Mouse (Mus musculus): ENCODE measurements around the gene Gm29666.

DNA sequence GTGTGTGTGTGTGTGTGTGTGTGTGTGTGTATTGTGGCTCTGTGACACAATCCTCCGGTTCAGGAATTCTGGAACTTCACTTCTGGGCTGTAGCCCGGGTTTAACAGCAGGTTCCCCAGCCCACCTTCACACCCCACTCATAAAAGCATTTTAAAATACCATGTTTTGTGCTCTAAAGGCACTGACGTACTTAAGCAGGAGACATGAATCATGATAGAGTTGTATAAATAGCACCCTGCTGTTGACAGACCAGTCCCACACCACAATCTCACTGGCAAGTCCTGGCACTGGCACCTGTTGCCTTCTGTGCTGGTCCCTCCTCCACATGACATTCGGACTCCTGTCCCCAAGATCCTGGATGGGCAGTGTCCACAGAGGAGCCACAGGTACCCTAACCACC lies 46.0 kb downstream of the Gm29666 start:
- TF ChIP-seq CTCF (IDR thresholded peaks at IDR 0.05; ENCODE audit: low read depth, low read length) (no peak), GATA1 (IDR thresholded peaks at IDR 0.05; ENCODE audit: borderline replicate concordance, low read length) (no peak)
